Mouse (Mus musculus): ENCODE results near the gene Smyd3. TPM values are rescaled to one million over a fixed set of nuclear protein-coding genes. Genes with fewer than 3 reads are reported as not detected.

The Smyd3 gene
- total RNA-seq, 2 experiments from 2014 or later = 4.3 to 5.1 TPM

DNA sequence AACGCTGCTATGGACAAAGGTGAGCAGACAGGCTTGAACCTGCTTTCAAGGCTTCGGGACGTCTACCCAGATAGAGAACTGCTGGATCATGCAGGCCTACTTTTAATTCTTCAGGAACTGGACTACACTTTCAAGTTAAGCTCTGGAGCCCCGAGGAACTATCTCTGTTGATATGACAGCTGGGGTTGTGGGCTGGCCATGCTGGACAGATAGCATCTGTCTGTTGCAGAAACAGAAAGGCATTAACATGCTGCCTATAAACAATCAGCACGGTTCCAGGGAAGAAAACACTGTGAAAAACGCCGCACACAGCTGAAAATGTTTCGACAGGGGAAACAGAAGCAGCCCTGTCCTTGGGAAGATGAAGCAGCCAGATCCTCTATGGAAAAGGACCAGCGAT lies 365.5 kb downstream of the Smyd3 start:
- intact Hi-C loops (cut with DNase I; ENCODE audit: low total_unique reads) = no loop called here
- no peak for DNase-seq

DNA sequence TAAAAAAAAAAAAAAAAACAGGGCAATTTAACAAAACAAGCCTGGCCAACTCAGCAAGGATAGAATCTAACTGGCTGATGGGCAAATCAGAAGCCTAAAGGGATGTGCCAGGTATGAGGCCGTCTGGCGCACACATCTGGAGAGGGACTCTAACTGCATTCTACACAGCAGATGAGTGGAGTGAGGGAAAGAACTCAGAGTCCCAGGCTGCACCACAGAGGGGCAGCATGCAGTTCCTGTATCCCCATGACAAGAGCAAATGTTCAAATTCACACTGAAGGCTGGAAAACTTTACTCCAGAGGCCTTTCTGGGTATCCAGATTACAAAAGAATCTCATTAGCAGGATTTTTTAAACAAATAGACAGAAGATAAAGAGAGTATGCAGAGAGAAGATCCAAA lies 366.6 kb downstream of the Smyd3 start:
- no peak for DNase-seq
- intact Hi-C loops (cut with DNase I; ENCODE audit: low total_unique reads) = no loop called here

- intact Hi-C loops (cut with DNase I; ENCODE audit: low total_unique reads) = no loop called here
Measured at GRCm38 (mm10) chr1:179149468-179150140, 368.2 kb downstream of the Smyd3 start.

GRCm38 (mm10) chr1:179146730-179147167 lies 371.1 kb downstream of the Smyd3 start:
- intact Hi-C loops (cut with DNase I; ENCODE audit: low total_unique reads) = no loop called here
- no peak for DNase-seq

More at GRCm38 (mm10) chr1:179149468-179150140, 368.2 kb downstream of the Smyd3 start:
- no peak for DNase-seq

DNA sequence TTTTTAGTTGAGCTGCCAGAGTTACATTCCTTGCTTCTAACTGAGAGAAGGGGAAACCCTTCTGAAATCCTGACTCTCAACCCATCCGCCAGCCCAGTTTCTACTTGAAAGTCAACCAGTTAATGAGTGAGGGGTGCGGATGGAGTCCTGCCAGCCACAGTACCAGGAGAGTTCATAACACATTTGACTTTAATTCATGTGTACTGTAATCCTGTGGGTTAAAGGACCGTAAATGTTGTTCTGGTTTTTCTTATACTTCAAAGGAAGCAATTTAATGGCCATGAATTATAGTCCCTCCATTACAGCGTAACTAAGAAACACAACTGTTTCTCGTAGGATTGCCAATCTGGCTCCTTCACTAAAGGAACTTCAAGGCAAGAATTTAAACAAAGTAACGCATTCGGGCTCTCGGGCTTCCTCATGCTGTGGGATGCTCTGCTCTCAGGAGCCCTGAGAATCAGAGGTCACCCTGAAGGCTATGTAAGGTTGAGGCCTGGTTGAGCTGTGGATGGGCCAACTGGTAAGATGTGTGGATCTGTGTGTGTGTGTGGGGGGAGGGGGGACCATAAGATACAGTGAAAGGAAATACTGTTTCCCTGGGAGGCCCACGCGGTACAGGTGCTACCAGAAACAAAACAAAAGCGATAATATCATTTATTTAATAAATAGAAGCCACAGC lies 374.5 kb downstream of the Smyd3 start:
- intact Hi-C loops (cut with DNase I; ENCODE audit: low total_unique reads) = loop anchor here (5.0 kb wide), 1 partner anchor 616 kb away; the partner anchor contains the start of gene Kif26b
- DNase-seq = no peak

DNA sequence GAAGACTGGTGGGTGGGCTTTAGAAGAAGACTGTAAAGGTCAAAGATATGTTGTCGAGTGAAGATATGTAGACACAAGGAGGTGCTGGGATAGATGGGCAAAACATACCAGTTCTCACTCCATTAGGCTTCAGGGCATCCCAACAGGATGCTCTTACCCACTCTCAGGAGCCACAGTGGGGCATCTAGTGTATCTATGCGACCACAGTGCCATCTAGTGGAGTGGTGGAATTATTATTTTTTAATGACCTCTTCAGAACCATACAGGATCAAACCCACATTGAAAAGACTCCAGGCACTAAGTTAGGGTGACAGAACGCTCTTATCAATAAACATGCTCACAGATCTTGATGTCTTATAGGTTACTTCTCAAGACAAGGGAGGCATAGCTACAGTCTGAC lies 375.7 kb downstream of the Smyd3 start:
- no peak for DNase-seq
- intact Hi-C loops (cut with DNase I; ENCODE audit: low total_unique reads) = loop anchor here (5.0 kb wide), 1 partner anchor 615 kb away; the partner anchor contains the start of gene Kif26b

GRCm38 (mm10) chr1:179141071-179141650 lies 376.7 kb downstream of the Smyd3 start:
- DNase-seq = no peak
- intact Hi-C loops (cut with DNase I; ENCODE audit: low total_unique reads) = loop anchor here (5.0 kb wide), 1 partner anchor 614 kb away; the partner anchor contains the start of gene Kif26b

- DNase-seq = no peak
- intact Hi-C loops (cut with DNase I; ENCODE audit: low total_unique reads) = no loop called here
Measured at GRCm38 (mm10) chr1:179137145-179137477, 380.7 kb downstream of the Smyd3 start.

- DNase-seq = peak; percentile 19
- intact Hi-C loops (cut with DNase I; ENCODE audit: low total_unique reads) = no loop called here
Measured at GRCm38 (mm10) chr1:179136461-179137144, 381.2 kb downstream of the Smyd3 start.

DNA sequence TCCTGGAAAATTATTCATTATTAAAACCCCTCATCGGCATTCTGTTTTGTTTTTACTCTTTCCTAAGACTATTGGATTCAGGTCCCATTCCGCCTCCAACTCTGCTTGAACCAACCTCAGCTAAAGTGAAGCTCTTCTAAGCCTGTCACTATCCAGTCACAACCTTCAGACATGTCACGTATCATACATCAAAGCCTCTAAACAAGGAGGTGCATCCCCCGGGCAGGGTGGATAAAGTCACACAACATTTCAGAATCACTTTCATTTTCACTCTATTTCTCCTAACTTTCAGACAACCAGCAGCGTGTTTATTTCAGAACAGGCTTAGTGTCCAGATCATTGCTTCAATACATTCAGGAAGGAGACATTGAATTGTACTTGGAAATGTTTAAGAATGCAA lies 387.8 kb downstream of the Smyd3 start:
- intact Hi-C loops (cut with DNase I; ENCODE audit: low total_unique reads) = no loop called here
- DNase-seq = no peak

DNA sequence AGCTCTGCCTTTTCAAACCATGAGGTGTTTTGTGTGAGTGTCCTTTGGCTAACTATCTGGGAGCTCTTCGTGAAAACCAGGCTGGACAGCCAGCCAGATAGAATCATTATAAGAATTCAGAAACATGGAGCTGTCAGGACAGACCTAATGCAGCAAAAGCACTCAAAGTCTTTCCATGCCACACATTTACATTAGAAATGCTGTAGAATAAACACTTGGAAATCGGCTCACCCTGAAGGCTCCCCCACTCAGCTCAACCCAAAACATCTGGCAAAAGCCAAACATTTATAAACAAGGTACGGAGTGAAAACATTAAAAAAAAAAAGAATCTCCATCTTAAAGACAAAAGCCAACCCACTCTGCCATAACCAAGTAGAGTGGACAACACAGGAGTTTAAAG lies 391.6 kb downstream of the Smyd3 start:
- intact Hi-C loops (cut with DNase I; ENCODE audit: low total_unique reads) = no loop called here

DNA sequence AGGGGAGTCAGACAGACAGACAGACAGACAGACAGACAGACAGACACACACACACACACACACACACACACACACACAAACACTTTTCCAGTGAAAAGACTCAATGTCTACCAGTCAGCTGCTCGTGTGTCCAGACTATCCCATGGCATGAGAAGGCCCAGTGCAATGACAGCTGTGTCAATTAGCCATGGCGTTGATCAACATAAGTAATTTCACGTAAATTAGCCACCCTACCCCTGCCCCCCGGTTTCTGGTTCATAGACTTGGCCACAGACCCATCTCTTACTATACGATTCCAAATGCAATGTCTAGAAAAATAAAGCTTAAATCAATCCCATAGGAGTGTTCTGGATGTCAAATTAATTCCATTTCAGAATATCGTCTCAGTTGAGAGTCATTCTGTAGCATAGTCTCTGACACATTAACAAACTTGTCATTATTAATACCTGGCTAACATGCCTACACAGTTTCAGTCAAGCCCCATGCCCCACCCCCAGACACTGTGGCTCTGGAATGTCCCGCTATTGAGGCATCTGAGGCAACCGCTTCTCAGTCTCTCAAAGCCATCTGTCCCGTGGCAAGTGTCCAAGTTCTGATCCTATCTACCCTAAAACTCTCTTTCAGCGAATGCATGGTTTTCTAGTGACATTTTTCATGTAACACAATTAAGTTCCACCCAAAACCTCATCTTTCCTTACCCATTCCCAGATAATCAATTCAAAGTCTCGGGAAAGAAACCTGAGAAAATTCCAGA lies 395.2 kb downstream of the Smyd3 start:
- DNase-seq = no peak
- intact Hi-C loops (cut with DNase I; ENCODE audit: low total_unique reads) = no loop called here

More for the DNA sequence above, 391.6 kb downstream of the Smyd3 start:
- DNase-seq = no peak

- intact Hi-C loops (cut with DNase I; ENCODE audit: low total_unique reads) = no loop called here
- DNase-seq = no peak
Measured at GRCm38 (mm10) chr1:179120217-179120966, 397.4 kb downstream of the Smyd3 start.

DNA sequence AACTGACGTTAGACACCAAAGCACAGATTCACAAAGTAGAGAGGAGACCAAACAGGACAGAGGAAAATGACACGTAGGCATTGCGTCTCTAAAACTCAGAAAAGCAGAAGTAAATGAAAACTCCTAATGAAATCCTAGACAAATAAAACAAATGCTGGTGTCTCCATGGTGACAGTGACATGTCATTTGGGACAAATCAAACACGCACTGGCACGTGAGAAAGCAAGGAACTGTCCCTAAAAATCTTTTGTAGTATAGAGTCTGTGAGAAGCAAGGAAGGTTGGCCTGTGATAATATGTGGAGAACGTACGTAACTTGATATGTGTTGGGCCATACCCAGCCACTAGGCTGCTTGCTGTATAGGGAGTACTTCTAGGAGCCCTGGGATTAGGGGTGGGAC lies 399.2 kb downstream of the Smyd3 start:
- DNase-seq = no peak
- intact Hi-C loops (cut with DNase I; ENCODE audit: low total_unique reads) = no loop called here

DNA sequence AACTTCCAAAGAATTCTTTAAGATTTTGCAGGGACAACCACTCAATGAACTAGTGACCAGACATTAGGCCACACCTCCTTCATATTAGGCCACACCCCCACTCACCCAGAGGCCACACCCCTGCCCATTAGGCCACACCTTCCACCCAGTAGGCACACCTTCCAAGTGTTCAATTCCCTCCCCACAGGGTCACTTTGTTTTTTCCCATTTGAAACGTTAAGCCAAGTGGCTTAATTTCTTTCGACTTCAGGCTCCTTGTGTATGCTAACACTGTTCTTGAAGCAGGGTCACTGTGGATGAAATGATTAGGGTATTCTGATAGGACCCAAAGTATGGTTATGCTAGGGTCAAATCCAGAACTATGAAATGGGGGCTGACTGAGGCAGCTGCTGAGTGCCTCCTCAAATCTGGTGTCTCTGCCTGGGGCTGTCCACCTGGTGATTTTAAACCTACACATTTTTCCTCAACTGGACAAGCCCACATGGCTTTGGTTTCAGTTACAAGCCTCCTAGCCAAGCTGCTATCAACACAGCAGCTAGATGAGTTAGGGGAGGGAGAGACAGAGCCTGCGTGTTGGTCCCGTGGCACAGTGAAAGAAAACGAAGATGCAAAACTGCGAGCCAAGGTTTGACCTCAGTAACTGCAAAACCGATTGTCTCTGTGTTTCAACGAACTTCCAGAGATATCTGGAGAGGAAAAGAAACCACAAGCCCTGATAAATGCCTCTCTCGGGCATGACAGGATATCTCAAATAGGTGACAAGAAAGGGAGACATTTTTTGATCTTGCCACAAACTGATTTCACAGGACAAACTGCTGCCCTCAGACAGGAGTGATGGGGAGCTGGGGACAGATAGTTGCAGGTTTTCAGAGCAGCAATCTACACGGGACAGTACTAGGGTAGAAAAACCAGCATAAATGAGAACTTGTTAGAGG lies 400.8 kb downstream of the Smyd3 start:
- intact Hi-C loops (cut with DNase I; ENCODE audit: low total_unique reads) = no loop called here
- no peak for DNase-seq

GRCm38 (mm10) chr1:179114833-179115495 lies 402.9 kb downstream of the Smyd3 start:
- intact Hi-C loops (cut with DNase I; ENCODE audit: low total_unique reads) = no loop called here
- no peak for DNase-seq

- DNase-seq = no peak
- intact Hi-C loops (cut with DNase I; ENCODE audit: low total_unique reads) = no loop called here
Measured at GRCm38 (mm10) chr1:179114385-179114784, 403.5 kb downstream of the Smyd3 start.
